Mouse (Mus musculus) megakaryocyte, embryonic 14.5 days (primary cell): ENCODE measurements around the gene Smarca4.

Experiments
- FLI1 ChIP-seq: IDR thresholded peaks from 2 replicates; pipeline ENCODE4 v1.6.1; 2012; ENCODE audit warnings: low read length, inconsistent platforms, mixed read lengths
- GATA1 ChIP-seq: IDR thresholded peaks from 3 replicates; pipeline ENCODE4 v1.6.1; 2012; ENCODE audit warnings: mixed read lengths, low read length, inconsistent platforms, borderline replicate concordance

DNA sequence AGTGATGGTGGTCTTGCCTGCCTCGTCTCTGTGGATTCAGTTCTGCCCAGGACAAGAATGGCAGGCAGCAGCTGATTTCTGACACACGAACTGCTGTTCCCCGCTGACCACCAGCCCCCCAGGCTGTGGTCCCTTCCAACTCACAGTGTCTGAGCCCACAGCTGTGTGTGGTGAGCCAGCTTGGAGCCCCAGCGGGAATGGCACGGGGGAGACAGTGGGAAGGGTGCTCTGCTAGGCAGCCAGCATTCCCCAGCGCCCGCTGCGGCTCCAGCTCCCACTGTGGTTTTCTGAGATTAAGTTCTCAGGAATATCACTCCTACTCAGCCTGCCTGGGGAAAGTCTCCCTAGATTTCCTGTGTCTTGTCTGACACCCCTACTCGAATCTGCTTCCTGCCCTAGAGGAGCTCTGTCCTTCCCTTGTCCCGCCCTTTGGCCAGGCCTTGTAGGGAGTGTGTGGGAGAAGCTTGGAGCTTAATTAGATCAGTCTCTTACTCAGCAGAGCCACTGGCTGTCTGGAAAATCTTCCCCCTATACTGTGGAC lies 136.4 kb downstream of the Smarca4 start:
- no peak for TF ChIP-seq GATA1
- TF ChIP-seq FLI1: no peak
